Mouse (Mus musculus): ENCODE measurements around the gene Gpr68. TPM values are rescaled to one million over a fixed set of nuclear protein-coding genes. Genes with fewer than 3 reads are reported as not detected.

Gpr68 gene
- polyA plus RNA-seq, 1 experiment from 2014 or later = 2.5 TPM

- H3K27ac ChIP-seq = no peak overlapping the region
- no peak for DNase-seq (ENCODE audit: low spot score)
- H3K27me3 ChIP-seq (ENCODE audit: insufficient read depth, poor library complexity, severe bottlenecking) = peaks cover 71% of the 10 kb centered on the region
- 0 out of 2 replicates have a peak, but pooled peaks cover 3% of the 10 kb centered on the region for H3K4me1 ChIP-seq
- H3K36me3 ChIP-seq = no peaks in the 10 kb centered on the region
- 82% methylated on average over 21 of the region's 21 CpGs for WGBS
- no peak overlapping the region for H3K4me3 ChIP-seq
- no peaks in the 10 kb centered on the region for H3K9me3 ChIP-seq
These were observed 29.7 kb upstream of the Gpr68 start for GRCm38 (mm10) chr12:100937441-100938360.

- no peak overlapping the region for H3K4me3 ChIP-seq
- H3K36me3 ChIP-seq = no peaks in the 10 kb centered on the region
- H3K4me1 ChIP-seq = 0 out of 2 replicates have a peak, but pooled peaks cover 3% of the 10 kb centered on the region
- no peak for DNase-seq (ENCODE audit: low spot score)
- H3K9me3 ChIP-seq = no peaks in the 10 kb centered on the region
- no peak overlapping the region for H3K27ac ChIP-seq
- H3K27me3 ChIP-seq (ENCODE audit: insufficient read depth, poor library complexity, severe bottlenecking) = peaks cover 63% of the 10 kb centered on the region
- 89% methylated on average over 4 of the region's 4 CpGs for WGBS
These were observed 28.7 kb upstream of the Gpr68 start for GRCm38 (mm10) chr12:100936737-100937136.

- H3K36me3 ChIP-seq = no peaks in the 10 kb centered on the region
- H3K9me3 ChIP-seq = no peaks in the 10 kb centered on the region
- no peak overlapping the region for H3K4me3 ChIP-seq
- 0 out of 2 replicates have a peak, but pooled peaks cover 3% of the 10 kb centered on the region for H3K4me1 ChIP-seq
- peaks cover 57% of the 10 kb centered on the region for H3K27me3 ChIP-seq (ENCODE audit: insufficient read depth, poor library complexity, severe bottlenecking)
- H3K27ac ChIP-seq = no peak overlapping the region
- WGBS = 18% methylated on average over 2 of the region's 2 CpGs
- DNase-seq (ENCODE audit: low spot score) = peak; percentile 88
These were observed 28.1 kb upstream of the Gpr68 start for GRCm38 (mm10) chr12:100936116-100936515.

- H3K4me3 ChIP-seq = no peak overlapping the region
- peaks cover 44% of the 10 kb centered on the region for H3K27me3 ChIP-seq (ENCODE audit: insufficient read depth, poor library complexity, severe bottlenecking)
- H3K4me1 ChIP-seq = 0 out of 2 replicates have a peak, but pooled peaks cover under 1% of the 10 kb centered on the region
- peaks cover 3% of the 10 kb centered on the region; the same call in 1 of the 2 replicates for H3K36me3 ChIP-seq
- no peak for DNase-seq (ENCODE audit: low spot score)
- 68% methylated on average over 5 of the region's 5 CpGs for WGBS
- H3K9me3 ChIP-seq = no peaks in the 10 kb centered on the region
- no peak overlapping the region for H3K27ac ChIP-seq
These were observed 26.8 kb upstream of the Gpr68 start for GRCm38 (mm10) chr12:100934796-100935195.

GRCm38 (mm10) chr12:100931653-100932052 lies 23.7 kb upstream of the Gpr68 start:
- DNase-seq (ENCODE audit: low spot score) = no peak
- 92% methylated on average over 14 of the region's 14 CpGs for WGBS
- Histone ChIP-seq H3K27me3 (ENCODE audit: insufficient read depth, poor library complexity, severe bottlenecking) (peaks cover 15% of the 10 kb centered on the region), H3K9me3 (no peaks in the 10 kb centered on the region), H3K36me3 (peaks cover 14% of the 10 kb centered on the region; the same call in 1 of the 2 replicates), H3K4me1 (no peaks in the 10 kb centered on the region), H3K27ac (no peak overlapping the region), H3K4me3 (no peak overlapping the region)

GRCm38 (mm10) chr12:100928286-100928685 lies 20.3 kb upstream of the Gpr68 start:
- no peaks in the 10 kb centered on the region for H3K9me3 ChIP-seq
- no peak overlapping the region for H3K27ac ChIP-seq
- peaks cover 14% of the 10 kb centered on the region; the same call in 1 of the 2 replicates for H3K36me3 ChIP-seq
- DNase-seq (ENCODE audit: low spot score) = no peak
- no peaks in the 10 kb centered on the region; the same call in 1 of the 2 replicates for H3K27me3 ChIP-seq (ENCODE audit: insufficient read depth, poor library complexity, severe bottlenecking)
- 0 out of 2 replicates have a peak, but pooled peaks cover 3% of the 10 kb centered on the region for H3K4me1 ChIP-seq
- no peak overlapping the region for H3K4me3 ChIP-seq
- WGBS = 89% methylated on average over 9 of the region's 9 CpGs

- Histone ChIP-seq H3K9me3 (no peaks in the 10 kb centered on the region), H3K27me3 (ENCODE audit: insufficient read depth, poor library complexity, severe bottlenecking) (peaks cover 5% of the 10 kb centered on the region)
- WGBS = 68% methylated on average over 14 of the region's 14 CpGs
These were observed 17.9 kb upstream of the Gpr68 start for GRCm38 (mm10) chr12:100925644-100926619.

GRCm38 (mm10) chr12:100924646-100925339 lies 16.8 kb upstream of the Gpr68 start:
- Histone ChIP-seq H3K4me1 (0 out of 2 replicates have a peak, but pooled peaks cover 3% of the 10 kb centered on the region), H3K4me3 (no peak overlapping the region), H3K27me3 (ENCODE audit: insufficient read depth, poor library complexity, severe bottlenecking) (peaks cover 5% of the 10 kb centered on the region), H3K27ac (no peak overlapping the region), H3K9me3 (no peaks in the 10 kb centered on the region), H3K36me3 (peaks cover 12% of the 10 kb centered on the region; the same call in 1 of the 2 replicates)
- DNase-seq (ENCODE audit: low spot score) = no peak
- 82% methylated on average over 15 of the region's 15 CpGs for WGBS

More at GRCm38 (mm10) chr12:100925644-100926619, 17.9 kb upstream of the Gpr68 start:
- no peak for DNase-seq (ENCODE audit: low spot score)
- H3K27ac ChIP-seq = no peak overlapping the region
- no peak overlapping the region for H3K4me3 ChIP-seq
- H3K4me1 ChIP-seq = 0 out of 2 replicates have a peak, but pooled peaks cover 3% of the 10 kb centered on the region
- peaks cover 14% of the 10 kb centered on the region; the same call in 1 of the 2 replicates for H3K36me3 ChIP-seq

- 85% methylated on average over 12 of the region's 12 CpGs for WGBS
- Histone ChIP-seq H3K27ac (no peak overlapping the region), H3K9me3 (no peaks in the 10 kb centered on the region), H3K4me1 (peaks cover 11% of the 10 kb centered on the region), H3K27me3 (ENCODE audit: insufficient read depth, poor library complexity, severe bottlenecking) (peaks cover 55% of the 10 kb centered on the region), H3K36me3 (peaks cover 3% of the 10 kb centered on the region; the same call in 1 of the 2 replicates), H3K4me3 (no peak overlapping the region)
- peak; percentile 53 for DNase-seq (ENCODE audit: low spot score)
These were observed 2.7 kb upstream of the Gpr68 start for GRCm38 (mm10) chr12:100910731-100911130.

GRCm38 (mm10) chr12:100909765-100910164 lies 1.8 kb upstream of the Gpr68 start:
- no peak overlapping the region for H3K27ac ChIP-seq
- H3K27me3 ChIP-seq (ENCODE audit: insufficient read depth, poor library complexity, severe bottlenecking) = peaks cover 53% of the 10 kb centered on the region
- no peak for DNase-seq (ENCODE audit: low spot score)
- peaks cover 3% of the 10 kb centered on the region; the same call in 1 of the 2 replicates for H3K36me3 ChIP-seq
- H3K4me3 ChIP-seq = no peak overlapping the region
- H3K9me3 ChIP-seq = no peaks in the 10 kb centered on the region
- WGBS = 73% methylated on average over 6 of the region's 6 CpGs
- peaks cover 11% of the 10 kb centered on the region for H3K4me1 ChIP-seq

- Histone ChIP-seq H3K36me3 (peaks cover 3% of the 10 kb centered on the region; the same call in 1 of the 2 replicates), H3K27ac (peak overlapping the region; percentile 90), H3K4me1 (peaks cover 11% of the 10 kb centered on the region), H3K9me3 (no peaks in the 10 kb centered on the region), H3K27me3 (ENCODE audit: insufficient read depth, poor library complexity, severe bottlenecking) (peaks cover 49% of the 10 kb centered on the region), H3K4me3 (peak overlapping the region; percentile 68)
- 19% methylated on average over 10 of the region's 10 CpGs for WGBS
- DNase-seq (ENCODE audit: low spot score) = peak; percentile 71
These were observed 468 bp upstream of the Gpr68 start for GRCm38 (mm10) chr12:100908298-100909034.

Measured in heart, embryonic 10.5 days (tissue).